ENCODE assay signal across 9 mouse cellular contexts in the genomic region with DNA sequence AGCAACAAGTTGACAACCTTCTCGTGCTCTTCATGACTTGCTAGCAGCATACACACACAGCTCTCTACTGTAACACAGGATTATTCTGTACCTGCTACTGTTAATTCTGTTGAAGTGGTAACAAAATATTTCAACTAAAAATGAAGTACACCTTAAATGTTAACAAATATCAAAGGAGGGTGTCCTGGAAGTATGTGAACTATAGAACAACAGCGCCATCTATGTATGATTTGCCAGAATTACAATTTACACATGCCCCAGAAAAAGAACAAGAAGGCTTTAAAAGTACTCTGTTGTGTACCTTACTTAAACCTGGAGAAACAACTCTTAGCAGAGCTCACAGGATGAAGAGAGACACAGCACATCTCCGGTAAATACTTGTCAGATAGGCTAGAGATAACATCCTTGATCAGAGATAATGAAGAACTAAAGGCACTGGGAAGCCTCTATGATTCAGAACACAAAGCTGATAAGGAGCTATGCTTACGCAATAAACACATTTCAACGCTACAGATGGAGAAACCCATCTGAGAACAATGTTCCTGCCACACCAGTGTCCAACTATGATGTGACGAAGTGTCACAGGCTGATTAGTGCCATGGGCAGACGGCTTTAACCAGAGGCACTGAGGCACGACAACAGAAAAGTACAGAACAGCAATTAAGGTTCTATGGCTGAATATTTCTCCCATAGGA. TPM values are rescaled to one million over a fixed set of nuclear protein-coding genes. Genes with fewer than 3 reads are reported as not detected.
DNase-seq lines count a peak whose midpoint lies in the region; ATAC-seq and TF ChIP-seq lines count a peak whose summit lies in the region.
"Had no signal": no experiment of that assay in that cellular context is flagged by ENCODE, and none has a peak within 500 bp of the region (broad histone marks: within the 10 kb centered on the region; RNA-seq: fewer than 3 reads in every experiment).

No protein-coding gene starts in this region.

- peaks cover 79% of the 10 kb centered on the region for H3K36me3 ChIP-seq in forebrain, postnatal 0 days (ENCODE audit: insufficient read depth)
- H3K36me3 ChIP-seq in forebrain, embryonic 12.5 days (replicated peaks), result peaks cover 80% of the 10 kb centered on the region
- peaks cover 41% of the 10 kb centered on the region for H3K36me3 ChIP-seq in lung, postnatal 0 days (ENCODE audit: insufficient read depth, low read length)
- H3K36me3 ChIP-seq in stomach, postnatal 0 days (ENCODE audit: control insufficient read depth, insufficient read depth, low read length), result peaks cover 44% of the 10 kb centered on the region

- 77% methylated on average over 8 of the region's 8 CpGs for WGBS in forebrain, postnatal 0 days
- 79% methylated on average over 8 of the region's 8 CpGs for WGBS in forebrain, embryonic 12.5 days
- 57% methylated on average over 8 of the region's 8 CpGs for WGBS in lung, postnatal 0 days
- 67% methylated on average over 8 of the region's 8 CpGs for WGBS in stomach, postnatal 0 days

- TF ChIP-seq EP300 in lung, postnatal 0 days (IDR thresholded peaks at IDR 0.05), result no peak
- TF ChIP-seq EP300 in stomach, postnatal 0 days (optimal IDR thresholded peaks at IDR 0.05), result no peak

- ATAC-seq in forebrain, postnatal 0 days, result peak; percentile 25; the same call in 1 of the 2 replicates
- no peak for ATAC-seq in forebrain, embryonic 12.5 days (ENCODE audit: low FRiP score)
- ATAC-seq in lung, postnatal 0 days, result peak; percentile 40; the same call in 1 of the 2 replicates
- ATAC-seq in stomach, postnatal 0 days (ENCODE audit: low FRiP score, low TSS enrichment), result no peak

- peak; percentile 80 for TF ChIP-seq CTCF in forebrain, postnatal 0 days (IDR thresholded peaks at IDR 0.05; ENCODE audit: low read depth)
- peak; percentile 73 for TF ChIP-seq CTCF in lung, postnatal 0 days (IDR thresholded peaks at IDR 0.05)
- peak; percentile 80 for TF ChIP-seq CTCF in stomach, postnatal 0 days (IDR thresholded peaks at IDR 0.05; ENCODE audit: low read depth)

- no peak overlapping the region for H3K9ac ChIP-seq in forebrain, postnatal 0 days
- no peak overlapping the region for H3K9ac ChIP-seq in forebrain, embryonic 12.5 days
- H3K9ac ChIP-seq in lung, postnatal 0 days (replicated peaks; ENCODE audit: low read depth), result no peak overlapping the region
- H3K9ac ChIP-seq in stomach, postnatal 0 days (ENCODE audit: low read length), result no peak overlapping the region

- H3K4me1 ChIP-seq in forebrain, postnatal 0 days (ENCODE audit: insufficient read depth), result no peaks in the 10 kb centered on the region
- no peaks in the 10 kb centered on the region for H3K4me1 ChIP-seq in forebrain, embryonic 12.5 days
- no peaks in the 10 kb centered on the region for H3K4me1 ChIP-seq in lung, postnatal 0 days (ENCODE audit: insufficient read depth, low read depth, low read length)
- H3K4me1 ChIP-seq in stomach, postnatal 0 days (replicated peaks; ENCODE audit: control insufficient read depth, insufficient read depth), result no peaks in the 10 kb centered on the region

- H3K27me3 ChIP-seq in forebrain, postnatal 0 days (ENCODE audit: insufficient read depth, low read length), result no peaks in the 10 kb centered on the region
- no peaks in the 10 kb centered on the region for H3K27me3 ChIP-seq in forebrain, embryonic 12.5 days
- H3K27me3 ChIP-seq in lung, postnatal 0 days (replicated peaks; ENCODE audit: insufficient read depth, low read length), result no peaks in the 10 kb centered on the region
- H3K27me3 ChIP-seq in stomach, postnatal 0 days (ENCODE audit: control insufficient read depth, insufficient read depth, low read length), result no peaks in the 10 kb centered on the region

- H3K9me3 ChIP-seq in forebrain, postnatal 0 days (ENCODE audit: low read length), result no peaks in the 10 kb centered on the region
- H3K9me3 ChIP-seq in forebrain, embryonic 12.5 days, result no peaks in the 10 kb centered on the region
- H3K9me3 ChIP-seq in lung, postnatal 0 days (ENCODE audit: low read length), result no peaks in the 10 kb centered on the region
- no peaks in the 10 kb centered on the region for H3K9me3 ChIP-seq in stomach, postnatal 0 days (ENCODE audit: control insufficient read depth, low read length)

- peak; percentile 74 for DNase-seq in forebrain, postnatal 0 days
- peak; percentile 70 for DNase-seq in lung, postnatal 0 days (ENCODE audit: low spot score)
- no peak for DNase-seq in lung, adult 18-20 months
- DNase-seq in embryo, embryonic 10.5 days (ENCODE audit: low spot score), result peak; percentile 65
- no peak for DNase-seq in stomach, postnatal 0 days (ENCODE audit: low spot score)
- no peak for DNase-seq in cerebellum, postnatal 4 days (ENCODE audit: low spot score in 2 of 2)
- no peak for DNase-seq in adrenal gland, adult 8-10 months

- H3K4me2 ChIP-seq in forebrain, postnatal 0 days (ENCODE audit: low read depth), result no peak overlapping the region
- no peak overlapping the region for H3K4me2 ChIP-seq in forebrain, embryonic 12.5 days
- no peak overlapping the region for H3K4me2 ChIP-seq in lung, postnatal 0 days (replicated peaks; ENCODE audit: low read depth, low read length)
- no peak overlapping the region for H3K4me2 ChIP-seq in stomach, postnatal 0 days (replicated peaks; ENCODE audit: low read depth)

- no peak overlapping the region for H3K27ac ChIP-seq in forebrain, postnatal 0 days (ENCODE audit: low read depth, low read length)
- H3K27ac ChIP-seq in forebrain, embryonic 12.5 days, result no peak overlapping the region
- H3K27ac ChIP-seq in lung, postnatal 0 days (ENCODE audit: low read length), result no peak overlapping the region
- H3K27ac ChIP-seq in stomach, postnatal 0 days (replicated peaks), result no peak overlapping the region

- H3K4me3 ChIP-seq in forebrain, postnatal 0 days (ENCODE audit: low read depth, low read length), result no peak overlapping the region
- H3K4me3 ChIP-seq in forebrain, embryonic 12.5 days (replicated peaks), result no peak overlapping the region
- no peak overlapping the region for H3K4me3 ChIP-seq in lung, postnatal 0 days (ENCODE audit: low read depth, low read length)
- H3K4me3 ChIP-seq in stomach, postnatal 0 days (ENCODE audit: low read depth, low read length), result no peak overlapping the region

RNA-seq across cellular contexts. Expression of a gene that starts 19.8 kb away (rescaled TPM):
- 181 and 182 TPM in 2 replicates for total RNA-seq in forebrain, postnatal 0 days (2014; rRNA removed)
- polyA plus RNA-seq in forebrain, postnatal 0 days (2015; fragmentation: Nextera tagmentation; extraction: Ambion mirVana), result 335 and 345 TPM in 2 replicates
- 228 and 234 TPM in 2 replicates for polyA plus RNA-seq in forebrain, embryonic 12.5 days (2016; fragmentation: Nextera tagmentation; extraction: Ambion mirVana)
- 160 and 162 TPM in 2 replicates for polyA plus RNA-seq in lung, postnatal 0 days (2015; fragmentation: Nextera tagmentation; extraction: Ambion mirVana)
- polyA plus RNA-seq in stomach, postnatal 0 days (2015; fragmentation: Nextera tagmentation; extraction: Ambion mirVana), result 229 and 232 TPM in 2 replicates
- 100 to 1,000 TPM; 209 to 284 (median 255) TPM for total RNA-seq in adrenal gland, adult 8-10 months (2022)

RNA-seq across cellular contexts. Expression of a gene that starts 31.0 kb away (rescaled TPM):
- total RNA-seq in forebrain, postnatal 0 days (2014; rRNA removed), result not detected in 2 replicates
- polyA plus RNA-seq in forebrain, postnatal 0 days (2015; fragmentation: Nextera tagmentation; extraction: Ambion mirVana), result not detected in 2 replicates
- polyA plus RNA-seq in forebrain, embryonic 12.5 days (2016; fragmentation: Nextera tagmentation; extraction: Ambion mirVana), result not detected in 2 replicates
- not detected in 2 replicates for polyA plus RNA-seq in lung, postnatal 0 days (2015; fragmentation: Nextera tagmentation; extraction: Ambion mirVana)
- not detected in 2 replicates for polyA plus RNA-seq in stomach, postnatal 0 days (2015; fragmentation: Nextera tagmentation; extraction: Ambion mirVana)
- not detected for total RNA-seq in adrenal gland, adult 8-10 months (2022)
- total RNA-seq: left cerebral cortex, postnatal 25 days had no signal

RNA-seq across cellular contexts. Expression of a gene that starts 42.0 kb away (rescaled TPM):
- not detected in 2 replicates for total RNA-seq in forebrain, postnatal 0 days (2014; rRNA removed)
- not detected in 2 replicates for polyA plus RNA-seq in forebrain, postnatal 0 days (2015; fragmentation: Nextera tagmentation; extraction: Ambion mirVana)
- polyA plus RNA-seq in forebrain, embryonic 12.5 days (2016; fragmentation: Nextera tagmentation; extraction: Ambion mirVana), result not detected in 2 replicates
- polyA plus RNA-seq in lung, postnatal 0 days (2015; fragmentation: Nextera tagmentation; extraction: Ambion mirVana), result not detected in 2 replicates
- polyA plus RNA-seq in stomach, postnatal 0 days (2015; fragmentation: Nextera tagmentation; extraction: Ambion mirVana), result not detected in 2 replicates
- under 1 TPM in 1 of 4 experiments, not detected in 3; 0.12 TPM for total RNA-seq in adrenal gland, adult 8-10 months (2022)
- total RNA-seq: left cerebral cortex, postnatal 25 days had no signal

Comparison
In these comparisons a context has a peak if more than half of its experiments do, and no peak if none do; other contexts are left out.
1. ATAC-seq: peak in forebrain, postnatal 0 days (single experiment) and lung, postnatal 0 days (single experiment); none in forebrain, embryonic 12.5 days (single experiment) and stomach, postnatal 0 days (single experiment).
2. DNase-seq: peak in forebrain, postnatal 0 days (single experiment), lung, postnatal 0 days (single experiment) and embryo, embryonic 10.5 days (single experiment); none in lung, adult 18-20 months (0 of 2), stomach, postnatal 0 days (single experiment), cerebellum, postnatal 4 days (0 of 2) and adrenal gland, adult 8-10 months (single experiment).
3. Peak in every context shown above with its lines, with median percentiles within 50 percentile points of each other: CTCF ChIP-seq.